Mouse (Mus musculus) v-Abl transformed pro-B cells (cell line): Measurements from ENCODE around the gene Srsf1.

ENCODE experiments used
- in situ Hi-C, 2 experiments: fragments of 400-800 bp; cut with MboI; formaldehyde crosslinking; loops; one replicate each; pipeline ENCODE4 v1.15.1; 2025; ENCODE audit not compliant: unreplicated experiment in 2 of 2

The Srsf1 gene

DNA sequence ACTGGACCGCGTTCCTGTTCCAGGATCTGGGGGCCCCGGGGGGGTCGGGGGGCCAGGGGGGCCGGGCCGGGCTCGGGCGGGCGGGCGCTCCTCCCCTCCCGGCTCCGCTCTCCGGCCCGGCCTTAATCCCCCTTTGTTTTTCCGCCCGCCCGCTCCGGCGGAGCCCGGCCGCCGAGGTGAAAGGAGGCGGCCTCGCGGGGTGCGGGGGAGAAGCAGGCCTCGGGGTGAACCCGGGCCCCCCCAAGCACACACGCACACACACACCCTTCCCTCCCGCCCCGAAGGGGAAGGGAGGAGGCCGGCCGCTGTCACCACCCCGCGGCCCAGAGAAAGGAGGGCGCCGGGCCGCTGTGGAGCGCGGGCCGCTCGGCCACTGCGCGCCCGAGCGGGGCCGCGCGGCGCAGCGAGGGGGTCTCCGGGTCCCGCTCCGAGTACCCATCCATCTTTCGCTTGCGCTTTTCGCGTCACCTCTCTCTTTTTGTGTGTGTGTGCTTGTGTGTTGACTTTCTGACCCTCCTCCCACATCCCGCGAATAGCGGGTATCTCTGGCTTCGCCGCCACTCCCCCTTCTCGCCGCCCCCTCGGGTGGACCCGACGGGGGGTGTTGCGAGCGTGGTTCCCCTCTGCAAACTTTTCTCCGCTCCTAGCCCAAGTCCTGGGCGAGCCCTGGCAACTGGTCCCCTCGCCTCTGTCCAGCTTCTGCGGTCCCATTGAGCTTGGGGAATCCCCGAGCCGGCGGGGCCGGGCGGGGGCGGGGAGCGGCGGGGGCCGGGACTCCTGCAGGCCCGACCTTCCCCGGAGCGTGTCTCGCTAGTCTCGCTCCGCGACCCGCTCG, 21.5 kb downstream of the Srsf1 start:
- in situ Hi-C loops, result loop anchor here in 1 of 2 experiments (10.0 to 25.0 kb wide), 2 partner anchors 96 to 769 kb away; no protein-coding TSS in a partner anchor

DNA sequence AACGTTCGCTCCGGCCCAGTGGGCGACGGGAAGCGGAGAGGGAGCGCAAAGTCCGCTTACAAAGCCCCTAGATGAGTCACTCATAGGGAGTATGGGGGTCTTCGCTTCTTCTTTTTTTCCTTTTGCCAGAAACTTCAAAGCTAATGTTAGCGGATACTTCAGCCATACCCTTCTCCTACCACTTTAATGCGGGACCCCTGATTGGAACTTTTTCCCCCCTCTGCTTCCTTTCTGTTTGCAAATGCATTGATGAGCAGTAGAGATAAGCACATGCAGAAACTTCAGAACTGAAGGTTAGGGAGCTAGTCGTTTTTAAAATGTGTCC, 22.0 kb downstream of the Srsf1 start:
- in situ Hi-C loops, result loop anchor here in 1 of 2 experiments (10.0 to 25.0 kb wide), 2 partner anchors 96 to 768 kb away; no protein-coding TSS in a partner anchor

GRCm38 (mm10) chr11:88070392-88070791, 23.2 kb downstream of the Srsf1 start:
- in situ Hi-C loops, result loop anchor here (5.0 to 25.0 kb wide), 2 partner anchors 92 to 767 kb away; no protein-coding TSS in a partner anchor

DNA sequence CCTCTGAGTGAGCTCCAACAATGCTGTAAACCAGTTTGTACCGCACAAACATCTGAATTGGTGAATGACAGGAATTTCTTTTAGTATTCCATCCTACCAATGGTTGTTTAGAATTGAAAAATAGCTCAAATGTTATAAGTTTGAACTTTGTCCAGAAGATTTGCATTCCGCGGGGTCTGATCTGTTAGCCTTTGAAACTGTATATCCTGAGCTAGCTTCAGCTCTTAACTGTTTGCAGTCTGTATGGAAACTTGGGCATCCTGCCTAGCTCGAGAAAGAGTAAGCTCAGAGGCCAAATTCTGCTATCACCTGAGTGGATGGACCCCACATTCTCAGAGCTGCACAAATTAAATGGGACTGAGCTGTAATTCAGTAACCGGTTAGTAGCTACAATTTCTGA, 23.9 kb downstream of the Srsf1 start:
- in situ Hi-C loops, result loop anchor here (5.0 to 25.0 kb wide), 2 partner anchors 91 to 766 kb away; no protein-coding TSS in a partner anchor

DNA sequence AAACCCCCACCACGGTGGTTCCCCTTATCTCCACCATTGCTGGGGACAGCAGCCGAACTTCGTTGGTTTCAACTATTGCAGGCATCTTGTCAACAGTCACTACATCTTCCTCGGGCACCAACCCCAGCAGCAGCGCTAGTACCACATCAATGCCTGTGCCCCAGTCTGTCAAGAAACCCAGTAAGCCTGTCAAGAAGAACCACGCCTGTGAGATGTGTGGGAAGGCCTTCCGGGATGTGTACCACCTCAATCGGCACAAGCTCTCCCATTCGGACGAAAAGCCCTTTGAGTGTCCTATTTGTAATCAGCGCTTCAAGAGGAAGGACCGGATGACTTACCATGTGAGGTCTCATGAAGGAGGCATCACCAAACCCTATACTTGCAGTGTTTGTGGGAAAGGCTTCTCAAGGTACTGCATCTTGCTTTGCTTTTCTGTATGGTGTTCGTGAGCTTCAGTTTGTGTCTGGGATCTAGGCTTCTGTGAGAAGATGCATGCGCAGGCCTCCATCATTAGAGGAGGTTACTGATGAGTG, 26.2 kb downstream of the Srsf1 start:
- in situ Hi-C loops, result loop anchor here (5.0 to 25.0 kb wide), 2 partner anchors 89 to 764 kb away; no protein-coding TSS in a partner anchor

- in situ Hi-C loops, result no loop called here
Observed at GRCm38 (mm10) chr11:88075701-88076100, 28.5 kb downstream of the Srsf1 start.

GRCm38 (mm10) chr11:88076394-88076793, 29.2 kb downstream of the Srsf1 start:
- in situ Hi-C loops, result no loop called here

DNA sequence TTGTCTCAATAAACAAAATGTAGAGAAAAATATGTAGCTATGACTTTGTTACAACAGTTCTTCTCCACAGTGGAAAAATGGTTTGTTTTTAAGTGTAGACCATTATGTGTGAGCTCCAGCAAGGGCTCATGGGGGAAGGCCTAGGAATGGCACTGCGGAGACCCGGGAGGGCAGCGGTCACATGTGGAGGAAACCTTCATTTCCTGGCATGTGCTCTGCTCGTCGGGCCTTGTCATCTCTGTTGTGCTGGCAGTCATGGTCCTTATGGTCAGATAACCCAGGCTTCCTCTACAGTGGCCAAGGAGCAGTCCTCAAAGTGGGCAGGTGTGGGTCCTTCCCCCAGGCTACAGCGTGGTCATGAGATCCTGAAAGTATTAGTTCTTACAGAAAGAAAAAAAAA, 36.5 kb downstream of the Srsf1 start:
- in situ Hi-C loops, result no loop called here

DNA sequence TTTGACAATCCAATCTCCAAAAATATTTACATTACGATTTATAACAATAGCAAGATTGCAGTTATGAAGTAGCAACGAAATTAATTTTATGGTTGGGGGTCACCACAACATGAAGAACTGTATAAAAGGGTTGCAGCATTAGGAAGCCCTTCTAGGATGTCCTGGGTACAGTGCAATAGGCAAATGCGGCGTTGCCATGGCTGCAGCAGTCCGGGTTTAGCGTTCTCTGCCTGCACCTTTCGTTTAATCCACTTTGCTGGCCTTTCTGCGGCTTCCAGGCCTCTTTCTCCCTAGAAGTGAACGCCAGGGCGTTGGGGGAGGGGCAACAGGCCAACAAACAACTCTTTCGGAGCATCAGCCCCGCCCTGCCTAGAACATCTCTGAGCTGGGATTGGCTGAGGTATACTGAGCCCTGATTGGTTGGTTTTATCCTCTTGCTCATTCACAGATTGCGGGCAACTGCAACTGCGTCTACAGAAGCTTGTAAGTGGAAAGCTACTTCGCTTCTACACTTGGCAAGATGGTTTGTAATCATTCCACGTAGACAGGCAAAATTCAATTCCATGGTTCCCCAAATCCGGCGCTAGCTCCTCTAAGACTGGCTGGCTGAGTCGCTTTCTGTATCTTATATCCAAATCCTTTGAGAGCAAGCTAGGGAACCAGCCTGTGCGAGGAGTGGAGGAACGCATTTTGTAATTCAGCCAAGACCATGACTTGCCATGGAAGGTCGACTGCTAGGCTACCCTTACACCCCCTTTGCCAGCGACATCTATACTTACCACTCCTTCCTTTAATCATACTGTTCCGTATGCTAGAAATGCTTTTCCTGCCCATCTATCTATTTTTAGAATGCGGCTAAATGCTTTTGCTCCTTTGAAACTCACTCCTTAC, 39.8 kb downstream of the Srsf1 start:
- in situ Hi-C loops, result no loop called here

GRCm38 (mm10) chr11:88089150-88089549, 42.0 kb downstream of the Srsf1 start:
- in situ Hi-C loops, result no loop called here

- in situ Hi-C loops, result no loop called here
Observed at GRCm38 (mm10) chr11:88090293-88090692, 43.1 kb downstream of the Srsf1 start.

DNA sequence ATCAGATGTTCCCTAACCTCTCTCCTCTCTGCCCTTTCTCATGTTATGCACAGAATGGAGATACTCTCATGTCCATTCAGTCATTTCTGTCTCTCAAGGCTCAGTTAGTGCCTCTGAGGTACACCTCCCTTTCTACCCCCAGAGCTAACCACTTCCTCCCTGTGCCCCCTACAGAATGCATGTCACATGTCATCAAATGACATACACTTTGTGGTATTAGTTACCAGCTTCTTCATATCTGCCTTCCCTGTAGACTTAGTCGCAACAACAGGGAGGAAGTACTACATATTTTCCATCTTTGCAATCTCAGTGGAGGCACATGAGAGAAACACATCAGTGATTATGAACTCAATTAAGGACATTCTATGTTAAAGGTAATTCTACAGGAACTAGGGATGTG, 44.8 kb downstream of the Srsf1 start:
- in situ Hi-C loops, result no loop called here

- in situ Hi-C loops, result no loop called here
Observed at GRCm38 (mm10) chr11:88097173-88097572, 50.0 kb downstream of the Srsf1 start.

GRCm38 (mm10) chr11:88098021-88098729, 51.0 kb downstream of the Srsf1 start, which contains the start of gene Cuedc1:
Cuedc1 (plus strand) TSS chr11:88098058.
- in situ Hi-C loops, result no loop called here

- in situ Hi-C loops, result no loop called here
Observed at GRCm38 (mm10) chr11:88098787-88099598, 51.8 kb downstream of the Srsf1 start.

- in situ Hi-C loops, result loop anchor here in 1 of 2 experiments (5.0 kb wide), 1 partner anchor 63 kb away; no protein-coding TSS in a partner anchor
Observed at GRCm38 (mm10) chr11:88099599-88100023, 52.4 kb downstream of the Srsf1 start.

GRCm38 (mm10) chr11:88100170-88100569, 53.0 kb downstream of the Srsf1 start:
- in situ Hi-C loops, result loop anchor here in 1 of 2 experiments (5.0 kb wide), 1 partner anchor 62 kb away; no protein-coding TSS in a partner anchor
